Mouse (Mus musculus) neural tube, embryonic 12.5 days (tissue): ENCODE results near the gene Tipin. TPM values are rescaled to one million over a fixed set of nuclear protein-coding genes. Genes with fewer than 3 reads are reported as not detected.
"Not testable (repeated sequence)": the region's sequence is repeated elsewhere in the genome, so short reads cannot be mapped to it uniquely, and the experiment has no call there.

Experiments used
- ATAC-seq: fragments of 200-750 bp; cut with Nextera tagmentation; 2 replicates; pipeline ENCODE4 v1.8.0; 2017; ENCODE audit warnings: low read depth, mild to moderate bottlenecking, moderate TSS enrichment, moderate library complexity; ENCODE audit not compliant: low FRiP score
- H3K27ac ChIP-seq: fragments of 300-500 bp; sonication (generic); 2 replicates; pipeline ENCODE4 v1.5.1; 2016
- H3K27me3 ChIP-seq: fragments of 300-500 bp; sonication (generic); replicated peaks from 2 replicates; pipeline ENCODE4 v1.6.1; 2016; ENCODE audit warnings: mild to moderate bottlenecking
- H3K36me3 ChIP-seq: fragments of 300-500 bp; sonication (generic); 2 replicates; pipeline ENCODE4 v1.6.1; 2016; ENCODE audit warnings: mild to moderate bottlenecking
- H3K4me1 ChIP-seq: fragments of 300-500 bp; sonication (generic); 2 replicates; pipeline ENCODE4 v1.6.1; 2016
- H3K4me2 ChIP-seq: fragments of 300-500 bp; sonication (generic); replicated peaks from 2 replicates; pipeline ENCODE4 v1.6.1; 2016; ENCODE audit warnings: mild to moderate bottlenecking
- H3K4me3 ChIP-seq: fragments of 300-500 bp; sonication (generic); 2 replicates; pipeline ENCODE4 v1.5.1; 2016
- H3K9ac ChIP-seq: fragments of 300-500 bp; sonication (generic); 2 replicates; pipeline ENCODE4 v1.6.1; 2016; ENCODE audit warnings: mild to moderate bottlenecking
- H3K9me3 ChIP-seq: fragments of 300-500 bp; sonication (generic); 2 replicates; pipeline ENCODE4 v1.6.1; 2016; ENCODE audit warnings: mild to moderate bottlenecking
- WGBS: fragments of 180-500 bp; shearing (Covaris S2); methylation state at CpG from one replicate; pipeline ENCODE4 v1.1.7; 2016; 5-methylcytosine and 5-hydroxymethylcytosine counted together
- polyA plus RNA-seq: library from polyadenylated mRNA; unstranded; fragments of >200 nt; fragmentation: Nextera tagmentation; extraction: Ambion mirVana; gene quantifications from 2 replicates; pipeline ENCODE4 v1.2.1, GENCODE M21; 2016

Gene Tipin
- polyA plus RNA-seq, 1 experiment from 2014 or later, result 159 TPM

DNA sequence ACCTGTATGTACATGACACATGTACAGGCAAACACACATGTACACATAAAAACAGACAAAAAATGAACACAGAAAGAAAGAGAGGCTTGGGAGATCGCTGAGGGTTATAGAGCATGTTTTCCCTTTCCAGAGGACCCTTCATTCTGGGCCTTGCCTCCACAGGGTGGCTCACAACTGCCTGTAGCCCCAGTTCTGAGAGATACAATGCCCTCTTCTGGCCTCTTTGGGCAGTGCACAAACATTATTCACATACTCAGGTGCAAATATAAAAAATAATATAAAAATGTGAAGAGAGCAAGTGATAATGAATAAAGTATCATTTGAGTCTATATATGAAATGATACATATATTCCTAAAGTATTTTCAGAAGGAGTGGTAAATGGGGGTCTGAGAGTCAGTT lies 6.5 kb upstream of the Tipin start:
- no peak for ATAC-seq
- H3K4me3 ChIP-seq, result no peak overlapping the region
- no peaks in the 10 kb centered on the region for H3K4me1 ChIP-seq

DNA sequence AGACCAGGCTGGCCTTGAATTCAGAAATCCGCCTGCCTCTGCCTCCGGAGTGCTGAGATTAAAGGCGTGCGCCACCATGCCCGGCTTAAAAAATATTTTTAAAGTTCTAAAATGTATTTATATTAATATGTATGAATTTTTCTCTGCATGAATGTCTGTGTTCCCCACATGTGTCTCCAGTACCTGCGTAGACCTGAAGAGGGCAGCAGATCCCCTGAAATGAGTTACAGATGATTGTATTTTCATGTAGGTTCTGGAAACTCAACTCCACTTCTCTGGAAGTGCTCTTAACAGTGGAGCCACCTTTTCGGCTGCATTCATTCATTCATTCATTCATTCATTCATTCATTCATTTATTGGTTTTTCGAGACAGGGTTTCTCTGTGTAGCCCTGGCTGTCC lies 3.7 kb upstream of the Tipin start:
- 70% methylated on average over 8 of the region's 8 CpGs for WGBS
- Histone ChIP-seq H3K9me3 (no peaks in the 10 kb centered on the region), H3K9ac (no peak overlapping the region), H3K4me3 (no peak overlapping the region), H3K36me3 (no peaks in the 10 kb centered on the region), H3K4me2 (no peak overlapping the region), H3K27me3 (no peaks in the 10 kb centered on the region), H3K27ac (no peak overlapping the region), H3K4me1 (peaks cover 9% of the 10 kb centered on the region)
- no peak for ATAC-seq

More for the DNA sequence above, 6.5 kb upstream of the Tipin start:
- no peaks in the 10 kb centered on the region for H3K27me3 ChIP-seq
- WGBS, result 72% methylated on average over 1 of the region's 1 CpGs
- H3K9ac ChIP-seq, result no peak overlapping the region
- no peak overlapping the region for H3K4me2 ChIP-seq
- H3K27ac ChIP-seq, result no peak overlapping the region
- H3K36me3 ChIP-seq, result no peaks in the 10 kb centered on the region
- no peaks in the 10 kb centered on the region for H3K9me3 ChIP-seq

DNA sequence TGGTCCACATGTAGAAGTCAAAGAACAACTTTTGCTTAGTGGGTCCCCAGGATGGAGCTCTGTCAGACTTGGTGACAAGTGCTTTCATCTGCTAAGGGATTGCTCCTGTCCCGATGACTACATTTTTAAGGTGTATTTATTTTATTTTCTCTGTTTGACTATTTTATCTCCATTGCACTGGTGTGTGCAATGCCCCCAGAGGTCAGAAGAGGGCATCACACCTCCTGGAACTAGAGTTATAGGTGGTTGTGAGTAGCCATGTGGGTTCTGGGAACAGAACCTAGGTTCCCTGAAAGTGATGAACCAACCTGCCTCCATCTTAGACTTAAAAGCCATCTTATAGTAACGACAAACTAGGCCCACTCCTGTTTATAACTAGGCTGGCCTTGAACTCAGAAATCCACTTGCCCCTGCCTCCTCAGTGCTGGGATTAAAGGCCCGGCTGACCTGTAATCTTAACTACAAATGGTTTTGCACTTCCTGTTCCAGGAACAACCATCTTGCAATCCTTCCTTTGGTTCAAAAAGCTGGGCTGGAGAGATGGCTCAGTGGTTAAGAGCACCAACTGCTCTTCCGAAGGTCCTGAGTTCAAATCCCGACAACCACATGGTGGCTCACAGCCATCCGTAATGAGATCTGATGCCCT lies 2.6 kb upstream of the Tipin start:
- Histone ChIP-seq H3K4me3 (no peak overlapping the region), H3K36me3 (no peaks in the 10 kb centered on the region), H3K9me3 (no peaks in the 10 kb centered on the region), H3K4me2 (no peak overlapping the region), H3K27me3 (no peaks in the 10 kb centered on the region), H3K27ac (no peak overlapping the region), H3K9ac (no peak overlapping the region), H3K4me1 (peaks cover 9% of the 10 kb centered on the region)
- no peak for ATAC-seq
- WGBS, result 97% methylated on average over 6 of the region's 6 CpGs

DNA sequence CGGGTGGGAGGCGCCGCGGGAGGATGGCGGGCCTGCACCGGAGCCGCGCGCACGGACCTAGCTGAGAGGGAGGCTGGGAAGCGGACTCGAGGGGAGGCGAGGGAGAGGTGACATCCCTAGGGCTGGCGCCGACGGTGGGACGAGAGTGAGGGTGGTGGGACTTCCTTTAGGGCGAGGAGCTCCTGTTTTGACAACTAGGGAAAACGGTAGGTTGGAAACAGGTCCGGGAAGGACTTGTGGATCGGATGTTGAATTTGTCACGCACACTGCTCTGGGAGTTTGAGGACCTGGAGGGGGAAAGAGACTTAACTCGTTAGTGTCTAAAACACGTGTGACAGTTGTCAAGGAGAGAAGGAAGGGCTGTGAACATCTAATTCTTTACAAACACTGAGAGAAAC lies 399 bp downstream of the Tipin start:
- Histone ChIP-seq H3K4me1 (peaks cover 9% of the 10 kb centered on the region), H3K27ac (peak overlapping the region; percentile 59; the same call in 1 of the 2 replicates), H3K36me3 (no peaks in the 10 kb centered on the region), H3K4me3 (peak overlapping the region; percentile 82), H3K27me3 (no peaks in the 10 kb centered on the region), H3K9ac (peak overlapping the region; percentile 91), H3K4me2 (peak overlapping the region; percentile 81), H3K9me3 (no peaks in the 10 kb centered on the region)
- 1% methylated on average over 24 of the region's 24 CpGs for WGBS
- ATAC-seq, result peak; percentile 86

DNA sequence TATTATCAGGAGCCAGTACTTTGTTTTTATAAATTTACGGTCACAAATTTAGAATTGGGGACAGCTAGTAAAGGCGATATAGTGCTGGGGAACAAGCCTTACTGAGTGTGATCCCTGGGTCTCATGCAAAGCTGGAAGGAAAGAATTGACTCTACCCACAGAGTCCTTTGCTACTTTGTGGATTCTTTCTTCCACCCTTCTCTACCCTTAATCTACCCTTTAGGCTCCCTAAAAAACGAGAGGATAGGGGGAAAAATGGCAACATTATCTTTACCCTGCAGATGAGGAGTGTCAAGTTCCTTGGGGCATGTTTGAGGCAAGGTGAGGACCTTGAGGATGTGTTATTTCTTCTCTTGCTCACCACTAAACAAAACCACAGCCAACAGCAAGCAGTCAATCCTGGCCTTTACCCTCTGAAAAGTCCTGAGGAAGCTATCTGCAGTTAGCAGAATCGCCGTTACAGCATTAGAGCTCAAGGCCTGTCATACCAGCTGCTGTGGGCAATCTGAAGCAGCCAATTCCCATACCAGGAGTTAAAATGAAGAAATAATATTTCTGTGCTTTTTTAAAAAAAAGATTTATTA lies 1.1 kb downstream of the Tipin start:
- peak overlapping the region; percentile 91 for H3K9ac ChIP-seq
- peaks cover 9% of the 10 kb centered on the region for H3K4me1 ChIP-seq
- no peaks in the 10 kb centered on the region for H3K27me3 ChIP-seq
- H3K27ac ChIP-seq, result no peak overlapping the region
- H3K9me3 ChIP-seq, result no peaks in the 10 kb centered on the region
- peak overlapping the region; percentile 82 for H3K4me3 ChIP-seq
- no peaks in the 10 kb centered on the region for H3K36me3 ChIP-seq
- ATAC-seq, result no peak
- peak overlapping the region; percentile 81 for H3K4me2 ChIP-seq
- WGBS, result 64% methylated on average over 5 of the region's 5 CpGs

DNA sequence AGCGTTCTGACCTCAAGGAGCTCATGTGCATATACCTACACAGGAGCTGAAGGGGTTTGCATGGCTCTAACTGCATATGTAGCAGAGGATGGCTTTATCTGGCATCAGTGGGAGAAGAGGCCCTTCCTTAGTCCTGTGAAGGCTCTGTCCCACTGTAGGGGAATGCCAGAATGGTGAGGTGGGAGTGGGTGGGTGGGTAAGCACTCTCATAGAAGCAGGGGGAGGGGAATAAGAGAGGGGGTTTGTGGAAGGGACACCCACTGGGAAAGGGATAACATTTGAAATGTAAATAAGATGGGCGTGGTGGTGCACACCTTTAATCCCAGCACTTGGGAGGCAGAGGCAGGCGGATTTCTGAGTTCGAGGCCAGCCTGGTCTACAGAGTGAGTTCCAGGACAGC lies 21.7 kb downstream of the Tipin start:
- H3K9ac ChIP-seq, H3K9me3 ChIP-seq, H3K4me1 ChIP-seq, H3K27me3 ChIP-seq, H3K4me3 ChIP-seq, ATAC-seq, H3K27ac ChIP-seq, H3K4me2 ChIP-seq: not testable (repeated sequence)
- H3K36me3 ChIP-seq, result peaks cover 59% of the 10 kb centered on the region
- 96% methylated on average over 4 of the region's 4 CpGs for WGBS

DNA sequence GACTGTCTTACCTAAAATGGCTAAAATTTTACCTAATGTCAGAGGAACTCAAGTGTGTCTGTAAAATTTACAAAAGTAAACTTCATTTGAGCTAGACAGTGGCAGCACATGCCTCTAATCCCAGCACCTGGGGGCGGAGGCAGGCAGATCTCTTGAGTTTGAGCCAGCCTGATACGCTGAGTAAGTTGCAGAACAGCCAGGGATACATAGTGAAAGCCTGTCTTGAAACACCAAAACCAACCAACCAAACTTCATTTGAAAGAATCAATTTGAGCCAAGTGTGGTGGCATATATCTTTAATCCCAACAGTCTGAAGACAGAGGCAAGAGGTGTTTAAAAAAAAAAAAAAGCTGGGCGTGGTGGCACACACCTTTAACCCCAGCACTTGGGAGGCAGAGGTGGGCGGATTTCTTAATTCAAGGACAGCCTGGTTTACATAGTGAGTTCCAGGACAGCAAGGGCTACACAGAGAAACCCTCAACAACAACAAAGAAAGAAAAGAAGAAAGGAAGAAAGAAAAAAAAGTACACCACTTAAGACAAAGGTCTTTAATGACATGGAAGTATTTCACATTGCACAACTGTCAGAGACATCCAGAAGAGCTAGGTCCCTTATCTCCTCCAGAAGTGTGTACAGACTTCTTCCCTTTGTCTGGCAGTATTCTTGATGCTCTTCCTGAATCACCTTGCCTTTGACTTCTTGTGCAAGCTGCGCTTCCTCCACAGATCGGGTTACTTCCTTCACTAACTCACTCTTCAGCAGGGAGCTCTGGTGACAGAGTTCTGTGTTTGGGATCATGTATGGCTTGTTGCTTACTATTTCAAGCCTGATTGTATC lies 25.3 kb downstream of the Tipin start:
- Histone ChIP-seq H3K36me3 (peaks cover 56% of the 10 kb centered on the region), H3K4me2 (no peak overlapping the region), H3K9ac (no peak overlapping the region), H3K27ac (no peak overlapping the region), H3K27me3 (no peaks in the 10 kb centered on the region), H3K9me3 (no peaks in the 10 kb centered on the region), H3K4me3 (no peak overlapping the region), H3K4me1 (no peaks in the 10 kb centered on the region)
- WGBS, result 87% methylated on average over 6 of the region's 6 CpGs
- ATAC-seq, result no peak

DNA sequence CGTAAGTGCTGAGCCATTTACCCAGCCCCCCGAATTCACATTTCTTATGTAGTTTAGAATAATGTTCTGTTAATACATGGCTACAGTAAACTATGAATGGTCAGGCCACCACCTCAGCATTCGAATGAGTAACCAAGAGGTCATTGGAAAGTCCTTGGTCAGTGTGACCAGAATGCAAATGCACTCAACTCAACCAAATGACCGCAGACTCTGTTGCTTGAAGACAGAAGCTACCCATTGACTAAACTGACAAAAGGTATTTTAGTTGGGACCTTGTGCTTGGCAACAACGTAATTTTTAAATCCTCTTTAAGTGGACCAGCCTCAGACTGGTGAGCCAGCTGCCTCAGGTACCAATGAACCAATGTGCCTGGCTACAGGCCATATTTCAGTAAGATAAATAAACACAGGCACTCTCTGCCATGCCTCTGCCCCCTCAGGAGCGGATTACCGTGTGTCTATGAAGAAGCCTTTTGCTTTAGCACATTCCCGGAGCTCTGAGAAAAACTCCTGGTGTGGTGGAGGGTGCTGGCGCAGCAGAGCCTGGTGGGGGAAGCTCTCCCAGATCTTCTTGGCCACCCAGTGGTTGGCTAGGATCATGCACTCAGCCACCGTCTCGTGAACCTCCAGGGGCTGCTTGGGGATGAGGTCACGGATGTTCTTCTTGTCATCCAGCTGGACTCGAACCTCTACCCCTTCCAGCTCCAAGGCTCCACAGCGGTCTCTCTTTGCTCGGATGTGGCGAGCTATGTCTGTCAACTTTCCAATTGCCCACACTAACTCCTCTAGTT lies 29.8 kb downstream of the Tipin start:
- peaks cover 27% of the 10 kb centered on the region; the same call in 1 of the 2 replicates for H3K36me3 ChIP-seq
- 82% methylated on average over 16 of the region's 16 CpGs for WGBS

DNA sequence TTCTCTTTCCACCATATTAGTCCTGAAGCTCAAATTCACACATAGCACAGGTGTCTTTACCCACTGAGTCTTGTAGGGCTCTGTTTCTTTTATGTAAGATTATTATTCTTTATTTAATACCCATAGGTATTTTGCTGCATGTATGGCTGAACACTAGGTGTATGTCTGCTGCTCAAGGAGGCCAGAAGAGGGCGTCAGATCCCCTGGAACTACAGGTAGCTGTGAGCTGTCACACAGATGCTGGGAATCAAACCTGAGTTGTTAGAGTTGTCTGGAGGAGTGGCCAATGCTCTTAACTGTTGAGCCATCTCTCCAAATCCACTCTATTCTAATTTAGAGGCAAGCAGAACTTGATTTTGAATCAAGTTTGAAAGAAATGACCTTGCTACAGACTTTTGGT lies 30.7 kb downstream of the Tipin start:
- Histone ChIP-seq H3K4me2 (no peak overlapping the region), H3K4me1 (no peaks in the 10 kb centered on the region), H3K9me3 (no peaks in the 10 kb centered on the region), H3K27ac (no peak overlapping the region), H3K4me3 (no peak overlapping the region), H3K9ac (no peak overlapping the region), H3K36me3 (peaks cover 23% of the 10 kb centered on the region), H3K27me3 (no peaks in the 10 kb centered on the region)
- 26% methylated on average over 1 of the region's 1 CpGs for WGBS
- no peak for ATAC-seq

More for the DNA sequence above, 29.8 kb downstream of the Tipin start:
- Histone ChIP-seq H3K9me3 (no peaks in the 10 kb centered on the region), H3K4me3 (no peak overlapping the region), H3K4me2 (no peak overlapping the region), H3K4me1 (no peaks in the 10 kb centered on the region), H3K27ac (no peak overlapping the region), H3K27me3 (no peaks in the 10 kb centered on the region), H3K9ac (no peak overlapping the region)
- no peak for ATAC-seq

DNA sequence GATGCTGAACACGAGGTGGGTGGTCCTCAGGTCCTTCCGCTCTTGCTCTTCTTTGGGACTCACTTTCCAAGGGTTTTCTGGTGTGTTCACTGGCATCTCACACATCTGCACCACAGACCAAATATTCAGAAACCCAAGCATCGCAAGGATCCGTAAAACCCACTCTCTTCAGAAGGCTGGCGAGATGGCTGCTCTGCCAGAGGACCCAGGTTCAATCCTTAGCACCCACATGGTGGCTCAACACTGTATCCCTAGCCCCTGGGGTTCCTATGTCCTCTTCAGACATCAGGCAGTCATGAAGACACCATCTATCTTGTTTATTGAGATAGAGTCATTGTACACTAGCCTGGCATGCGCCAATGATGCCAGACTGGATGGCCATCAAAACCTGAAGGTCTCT lies 33.3 kb downstream of the Tipin start:
- Histone ChIP-seq H3K27me3 (no peaks in the 10 kb centered on the region), H3K9ac (no peak overlapping the region), H3K4me1 (no peaks in the 10 kb centered on the region), H3K36me3 (peaks cover 36% of the 10 kb centered on the region), H3K9me3 (no peaks in the 10 kb centered on the region), H3K27ac (no peak overlapping the region), H3K4me3 (no peak overlapping the region), H3K4me2 (no peak overlapping the region)
- no peak for ATAC-seq
- WGBS, result 93% methylated on average over 6 of the region's 6 CpGs

DNA sequence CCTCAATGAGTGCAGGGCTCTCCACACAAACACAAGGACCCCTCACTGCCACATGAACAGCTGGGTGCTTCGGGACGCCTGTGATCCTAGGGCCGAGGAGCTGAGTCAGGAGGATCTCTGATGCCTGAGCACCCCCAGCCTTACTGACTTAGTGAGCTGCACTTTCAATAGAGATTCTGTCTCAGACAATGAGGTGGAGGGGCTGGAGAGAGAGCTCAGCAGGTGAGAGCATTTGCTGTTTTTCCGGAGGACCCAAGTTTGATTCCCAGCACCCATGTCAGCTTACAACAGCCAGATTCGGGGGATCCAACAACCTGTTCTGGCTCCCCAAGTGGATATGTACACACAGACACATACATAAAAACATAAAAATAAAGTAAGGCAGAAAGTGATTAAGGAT lies 35.6 kb downstream of the Tipin start:
- H3K27ac ChIP-seq, result no peak overlapping the region
- no peak for ATAC-seq
- no peaks in the 10 kb centered on the region for H3K9me3 ChIP-seq
- H3K4me1 ChIP-seq, result no peaks in the 10 kb centered on the region
- H3K9ac ChIP-seq, result no peak overlapping the region
- H3K27me3 ChIP-seq, result no peaks in the 10 kb centered on the region
- 96% methylated on average over 5 of the region's 5 CpGs for WGBS
- H3K4me3 ChIP-seq, result no peak overlapping the region
- no peak overlapping the region for H3K4me2 ChIP-seq
- peaks cover 47% of the 10 kb centered on the region for H3K36me3 ChIP-seq

DNA sequence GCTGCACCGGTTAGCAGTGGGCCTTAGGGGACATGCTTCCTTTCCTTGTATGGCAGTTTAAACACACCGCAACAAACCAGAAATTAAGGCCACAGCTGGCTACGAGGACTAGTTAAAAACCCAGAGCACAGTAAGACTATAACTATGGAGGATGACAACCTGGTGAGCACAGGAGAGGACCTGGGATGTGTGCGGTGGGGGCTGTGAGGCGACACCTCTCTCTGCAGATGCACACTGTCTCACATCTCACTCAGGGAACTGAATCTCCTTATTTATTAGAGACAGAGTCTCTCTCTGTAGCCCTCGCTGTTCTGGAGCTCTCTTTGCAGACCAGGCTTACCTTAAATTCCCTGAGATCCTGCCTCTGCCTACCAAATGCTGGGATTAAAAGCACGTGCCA lies 42.6 kb downstream of the Tipin start:
- H3K27ac ChIP-seq, result no peak overlapping the region
- H3K4me2 ChIP-seq, result no peak overlapping the region
- H3K9me3 ChIP-seq, result no peaks in the 10 kb centered on the region
- no peaks in the 10 kb centered on the region for H3K4me1 ChIP-seq
- H3K36me3 ChIP-seq, result peaks cover 60% of the 10 kb centered on the region
- H3K27me3 ChIP-seq, result no peaks in the 10 kb centered on the region
- H3K9ac ChIP-seq, result no peak overlapping the region
- no peak overlapping the region for H3K4me3 ChIP-seq
- ATAC-seq, result no peak
- WGBS, result 93% methylated on average over 7 of the region's 7 CpGs
